Mouse (Mus musculus) layer of hippocampus, adult 9-11 months (tissue): Measurements from ENCODE around the gene Nfkbia.

Experiments
- DNase-seq: peaks from one replicate; pipeline ENCODE4 v3.0.0; 2022

Nfkbia gene

GRCm38 (mm10) chr12:55489986-55490721 lies 2.3 kb downstream of the Nfkbia start:
- no peak for DNase-seq

- no peak for DNase-seq
Observed at GRCm38 (mm10) chr12:55488661-55489447, 3.6 kb downstream of the Nfkbia start.

- no peak for DNase-seq
Observed at GRCm38 (mm10) chr12:55487843-55488660, 4.4 kb downstream of the Nfkbia start.

- no peak for DNase-seq
Observed at GRCm38 (mm10) chr12:55486923-55487674, 5.3 kb downstream of the Nfkbia start.

GRCm38 (mm10) chr12:55484800-55485199 lies 7.6 kb downstream of the Nfkbia start:
- DNase-seq, result no peak

- DNase-seq, result no peak
Observed at GRCm38 (mm10) chr12:55484079-55484774, 8.2 kb downstream of the Nfkbia start.

GRCm38 (mm10) chr12:55483591-55483990 lies 8.9 kb downstream of the Nfkbia start:
- DNase-seq, result no peak

- DNase-seq, result no peak
Observed at GRCm38 (mm10) chr12:55482732-55483131, 9.7 kb downstream of the Nfkbia start.

- DNase-seq, result no peak
Observed at GRCm38 (mm10) chr12:55481739-55482138, 10.7 kb downstream of the Nfkbia start.

- DNase-seq, result no peak
Observed at GRCm38 (mm10) chr12:55480471-55481153, 11.8 kb downstream of the Nfkbia start.

GRCm38 (mm10) chr12:55478901-55479300 lies 13.5 kb downstream of the Nfkbia start:
- DNase-seq, result no peak

GRCm38 (mm10) chr12:55474209-55474583 lies 18.3 kb downstream of the Nfkbia start:
- DNase-seq, result no peak

GRCm38 (mm10) chr12:55473250-55474208 lies 18.9 kb downstream of the Nfkbia start:
- DNase-seq, result no peak

- DNase-seq, result no peak
Observed at GRCm38 (mm10) chr12:55471344-55471743, 21.1 kb downstream of the Nfkbia start.

- DNase-seq, result no peak
Observed at GRCm38 (mm10) chr12:55470442-55470841, 22.0 kb downstream of the Nfkbia start.

GRCm38 (mm10) chr12:55467331-55468180 lies 24.9 kb downstream of the Nfkbia start:
- no peak for DNase-seq

- DNase-seq, result no peak
Observed at GRCm38 (mm10) chr12:55466816-55467215, 25.6 kb downstream of the Nfkbia start.

- DNase-seq, result peak; percentile 49
Observed at GRCm38 (mm10) chr12:55466088-55466701, 26.3 kb downstream of the Nfkbia start.
